Mouse (Mus musculus): ENCODE results near the gene Fam49a. TPM values are rescaled to one million over a fixed set of nuclear protein-coding genes. Genes with fewer than 3 reads are reported as not detected.
"Not testable (repeated sequence)": the region's sequence is repeated elsewhere in the genome, so short reads cannot be mapped to it uniquely, and the experiment has no call there.

Fam49a gene
- 100 to 1,000 TPM; 346 to 364 TPM for total RNA-seq (2021)

GRCm38 (mm10) chr12:12261987-12262971, at the start of gene Fam49a:
Gene Fam49a, plus strand, starts transcription at chr12:12262139.
- intact Hi-C loops (cut with DNase I): loop anchor here (2.0 to 5.0 kb wide), 2 partner anchors 55 to 85 kb away; no protein-coding TSS in a partner anchor
- DNase-seq: peak; percentile 74

GRCm38 (mm10) chr12:12213536-12213935, 48.4 kb upstream of the Fam49a start:
- intact Hi-C loops (cut with DNase I): no loop called here
- DNase-seq: no peak

GRCm38 (mm10) chr12:12218947-12219346, 43.0 kb upstream of the Fam49a start:
- DNase-seq: no peak
- intact Hi-C loops (cut with DNase I): no loop called here

- intact Hi-C loops (cut with DNase I): no loop called here
Measured at GRCm38 (mm10) chr12:12220755-12221496, 41.0 kb upstream of the Fam49a start.

GRCm38 (mm10) chr12:12222585-12223290, 39.2 kb upstream of the Fam49a start:
- DNase-seq: no peak
- intact Hi-C loops (cut with DNase I): no loop called here

More at GRCm38 (mm10) chr12:12220755-12221496, 41.0 kb upstream of the Fam49a start:
- no peak for DNase-seq

- intact Hi-C loops (cut with DNase I): no loop called here
- no peak for DNase-seq
Measured at GRCm38 (mm10) chr12:12223336-12223735, 38.6 kb upstream of the Fam49a start.

- no peak for DNase-seq
Measured at GRCm38 (mm10) chr12:12225706-12226105, 36.2 kb upstream of the Fam49a start.

GRCm38 (mm10) chr12:12227594-12227993, 34.3 kb upstream of the Fam49a start:
- intact Hi-C loops (cut with DNase I): no loop called here
- no peak for DNase-seq

More at GRCm38 (mm10) chr12:12225706-12226105, 36.2 kb upstream of the Fam49a start:
- intact Hi-C loops (cut with DNase I): no loop called here

GRCm38 (mm10) chr12:12230031-12230557, 31.8 kb upstream of the Fam49a start:
- no peak for DNase-seq
- intact Hi-C loops (cut with DNase I): no loop called here

- DNase-seq: no peak
- intact Hi-C loops (cut with DNase I): no loop called here
Measured at GRCm38 (mm10) chr12:12232097-12232496, 29.8 kb upstream of the Fam49a start.

GRCm38 (mm10) chr12:12236978-12237377, 25.0 kb upstream of the Fam49a start:
- intact Hi-C loops (cut with DNase I): no loop called here
- no peak for DNase-seq

GRCm38 (mm10) chr12:12239502-12239901, 22.4 kb upstream of the Fam49a start:
- intact Hi-C loops (cut with DNase I): no loop called here
- no peak for DNase-seq

- intact Hi-C loops (cut with DNase I): no loop called here
- DNase-seq: no peak
Measured at GRCm38 (mm10) chr12:12243148-12243547, 18.8 kb upstream of the Fam49a start.

GRCm38 (mm10) chr12:12247023-12247422, 14.9 kb upstream of the Fam49a start:
- DNase-seq; intact Hi-C loops (cut with DNase I): not testable (repeated sequence)

- intact Hi-C loops (cut with DNase I): no loop called here
Measured at GRCm38 (mm10) chr12:12249521-12249920, 12.4 kb upstream of the Fam49a start.

GRCm38 (mm10) chr12:12253526-12253925, 8.4 kb upstream of the Fam49a start:
- DNase-seq: no peak
- intact Hi-C loops (cut with DNase I): no loop called here

More at GRCm38 (mm10) chr12:12249521-12249920, 12.4 kb upstream of the Fam49a start:
- DNase-seq: no peak

- intact Hi-C loops (cut with DNase I): no loop called here
Measured at GRCm38 (mm10) chr12:12254139-12254538, 7.8 kb upstream of the Fam49a start.

GRCm38 (mm10) chr12:12260979-12261960, 669 bp upstream of the Fam49a start:
- intact Hi-C loops (cut with DNase I): loop anchor here (5.0 kb wide), 1 partner anchor 84 kb away; no protein-coding TSS in a partner anchor
- DNase-seq: no peak

More at GRCm38 (mm10) chr12:12254139-12254538, 7.8 kb upstream of the Fam49a start:
- peak; percentile 25 for DNase-seq

GRCm38 (mm10) chr12:12263371-12263791, 1.4 kb downstream of the Fam49a start:
- peak; percentile 43 for DNase-seq
- intact Hi-C loops (cut with DNase I): loop anchor here (2.0 to 5.0 kb wide), 2 partner anchors 53 to 86 kb away; no protein-coding TSS in a partner anchor
